Mouse (Mus musculus) embryo, embryonic 10 days (tissue): ENCODE measurements around the gene Tmem132d.
A peak's percentile ranks its signal among the peaks of the same experiment; 100 is the strongest.
"Not testable (repeated sequence)": the region's sequence is repeated elsewhere in the genome, so short reads cannot be mapped to it uniquely, and the experiment has no call there.

Experiments used
- DNase-seq: peaks from one replicate; pipeline ENCODE4 v3.0.0-alpha.2; 2015; ENCODE audit warnings: low spot score

The Tmem132d gene

DNA sequence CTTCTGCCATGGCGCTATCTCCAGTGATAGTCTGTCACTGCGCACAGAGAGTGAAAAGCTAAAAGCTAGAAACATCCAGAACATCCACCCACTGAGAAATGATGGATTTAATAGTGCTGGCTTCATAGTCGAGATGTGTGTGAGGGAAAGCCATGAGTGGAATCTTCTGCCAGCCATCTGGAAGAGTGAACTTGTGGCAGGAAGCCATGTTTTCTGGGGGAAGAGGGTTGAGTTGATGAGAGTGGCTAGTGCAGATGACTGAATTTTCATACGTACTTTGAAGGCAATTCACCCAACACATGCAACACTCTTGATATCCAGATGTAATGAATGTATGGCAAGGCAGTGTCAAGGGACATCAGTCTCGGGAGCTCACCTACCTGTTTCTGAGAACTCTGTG is 342.3 kb downstream of the Tmem132d start:
- DNase-seq: no peak

DNA sequence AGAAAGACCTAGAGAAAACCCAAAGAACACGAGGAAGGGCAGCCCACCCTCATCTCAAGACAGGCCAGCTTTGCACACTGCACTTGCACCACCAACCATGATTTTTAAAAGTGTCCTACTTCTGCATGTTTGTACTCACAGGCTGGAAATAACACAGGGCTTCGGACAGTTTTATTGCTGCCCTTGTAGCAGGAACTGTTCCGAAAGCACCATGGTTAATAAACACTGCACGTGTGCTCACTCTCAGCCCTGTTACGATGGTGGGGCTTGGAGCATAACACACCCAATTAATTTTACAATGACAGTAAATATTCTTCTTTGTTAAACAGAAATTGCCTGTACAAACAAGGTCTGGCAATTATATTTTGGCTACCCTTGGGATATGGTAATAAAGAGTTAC is 357.4 kb downstream of the Tmem132d start:
- DNase-seq: no peak

DNA sequence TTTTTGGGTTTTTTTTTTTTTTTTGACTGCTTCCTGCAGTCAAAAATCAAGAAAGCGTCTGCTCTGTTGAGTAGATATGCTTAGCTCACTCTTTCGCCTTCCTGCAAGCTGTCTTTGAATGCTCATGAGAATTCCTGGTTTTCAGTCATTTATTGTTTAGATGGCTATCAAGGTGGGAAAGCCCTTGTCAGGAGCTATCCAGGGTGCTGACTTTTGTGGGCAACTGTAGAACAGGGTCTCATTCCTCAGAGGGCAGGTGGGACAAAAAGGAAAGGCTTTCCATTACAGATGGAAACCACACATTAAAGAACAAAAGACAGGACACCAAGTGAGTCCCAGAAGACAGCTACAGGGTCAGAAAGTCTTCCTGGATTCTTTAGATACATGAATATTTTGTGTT is 360.3 kb downstream of the Tmem132d start:
- peak; percentile 33 for DNase-seq

DNA sequence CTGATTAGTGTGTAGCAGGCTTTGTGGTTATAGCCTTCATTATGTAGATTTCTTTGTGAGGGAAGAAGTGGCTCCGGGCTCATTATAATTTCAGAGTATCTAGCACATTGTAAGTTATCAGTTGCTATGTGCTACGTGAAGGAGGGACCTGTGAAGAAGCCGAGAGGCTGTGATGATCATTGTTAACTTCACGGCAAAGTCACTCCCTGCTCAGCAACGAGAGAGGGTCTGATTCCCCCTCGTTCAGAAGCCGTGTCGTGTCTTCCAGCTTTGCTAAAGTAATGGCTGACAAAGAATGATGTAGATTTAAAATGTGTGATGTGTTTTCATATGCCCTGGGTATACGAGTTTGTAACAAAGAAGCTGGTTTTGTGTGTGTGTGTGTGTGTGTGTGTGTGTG is 391.1 kb downstream of the Tmem132d start:
- DNase-seq: no peak

DNA sequence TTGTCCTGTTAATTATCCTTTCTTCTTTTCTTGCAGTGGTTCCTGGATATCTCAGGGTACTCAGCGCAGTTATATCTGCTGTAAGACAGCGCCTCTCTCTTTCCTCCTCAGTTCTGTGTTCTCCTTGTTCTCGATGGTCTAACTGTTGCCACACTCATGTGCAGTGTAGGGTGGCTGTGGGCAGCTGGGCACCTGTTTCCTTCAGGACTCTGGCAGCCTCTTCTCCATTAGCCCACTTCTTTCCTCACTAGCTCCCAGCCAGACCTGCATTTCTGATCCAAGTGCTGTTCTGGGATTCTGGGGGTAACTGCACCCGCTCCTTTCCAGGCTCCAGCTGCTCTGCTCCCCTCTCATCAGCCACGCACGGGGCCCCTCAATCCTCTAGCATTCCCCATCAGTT is 392.8 kb downstream of the Tmem132d start:
- no peak for DNase-seq

DNA sequence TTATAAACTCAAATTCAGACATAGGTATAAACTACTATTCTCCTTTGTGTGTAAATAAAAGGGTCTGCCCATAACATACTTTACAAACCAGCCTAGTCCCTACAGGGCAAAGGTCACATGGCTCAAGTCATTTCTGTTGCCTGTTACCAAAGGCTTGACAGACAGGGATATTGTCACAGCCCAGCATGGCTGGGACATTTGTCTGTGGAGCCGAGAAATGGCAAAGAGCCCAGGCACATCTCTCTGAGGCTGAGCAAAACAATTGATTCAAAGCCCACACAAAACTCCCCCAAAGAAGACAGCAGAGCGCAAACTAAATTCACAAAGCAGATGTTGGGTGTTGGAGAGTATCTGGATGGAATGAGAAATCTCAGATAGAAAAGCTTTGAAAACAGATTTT is 405.8 kb downstream of the Tmem132d start:
- peak; percentile 63 for DNase-seq

DNA sequence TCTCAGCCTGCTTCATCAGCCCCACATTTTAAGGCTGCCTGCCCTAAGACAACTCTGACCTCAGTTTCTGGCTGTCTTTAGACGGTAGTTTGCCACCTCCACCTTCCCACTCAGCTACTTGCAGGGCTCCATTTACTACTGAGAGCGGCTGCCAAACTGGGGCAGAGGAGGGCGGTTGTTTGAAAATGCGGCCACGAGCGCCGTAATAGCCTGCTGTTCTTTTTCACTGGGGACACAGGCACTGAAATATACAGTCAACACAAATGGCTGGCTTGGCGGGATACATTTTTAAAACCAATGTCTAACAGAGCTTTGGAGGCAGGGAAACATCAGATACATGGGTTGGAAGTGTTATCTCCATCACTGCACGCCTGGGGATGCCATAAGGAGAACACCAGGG is 428.2 kb downstream of the Tmem132d start:
- no peak for DNase-seq

DNA sequence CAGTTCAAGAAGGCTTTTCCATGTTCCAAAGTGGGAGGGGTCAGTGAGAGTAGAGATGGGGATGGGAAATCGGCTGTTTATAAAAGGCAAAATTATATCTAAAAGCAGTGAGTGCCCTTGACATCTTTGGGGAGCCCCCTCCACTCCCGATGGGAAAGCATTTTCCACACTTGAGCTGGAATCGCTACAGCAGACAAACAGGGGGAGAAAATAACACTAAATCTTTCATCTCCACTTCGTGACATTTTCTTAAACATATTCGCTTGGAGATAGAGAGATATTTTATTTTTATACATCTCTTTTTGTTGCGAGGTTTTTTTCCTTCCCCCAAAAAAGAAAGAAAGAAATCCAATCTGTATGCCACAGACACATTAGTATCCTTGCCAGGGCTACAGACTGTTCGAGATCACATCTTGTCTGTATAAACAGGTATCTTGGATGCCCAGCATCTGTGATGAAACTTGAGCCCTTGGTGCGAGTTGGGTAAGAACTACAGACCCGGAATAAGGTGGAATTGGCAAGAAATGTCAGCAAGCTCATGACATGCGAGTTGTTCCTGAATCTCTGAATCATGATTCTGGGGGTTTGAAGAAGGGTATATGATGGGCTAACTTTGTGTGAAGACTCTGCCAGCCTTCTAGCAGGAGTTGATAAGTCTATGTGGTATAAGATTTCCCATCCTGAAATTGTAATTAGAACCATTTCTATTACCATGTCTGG is 436.2 kb downstream of the Tmem132d start:
- DNase-seq: no peak

DNA sequence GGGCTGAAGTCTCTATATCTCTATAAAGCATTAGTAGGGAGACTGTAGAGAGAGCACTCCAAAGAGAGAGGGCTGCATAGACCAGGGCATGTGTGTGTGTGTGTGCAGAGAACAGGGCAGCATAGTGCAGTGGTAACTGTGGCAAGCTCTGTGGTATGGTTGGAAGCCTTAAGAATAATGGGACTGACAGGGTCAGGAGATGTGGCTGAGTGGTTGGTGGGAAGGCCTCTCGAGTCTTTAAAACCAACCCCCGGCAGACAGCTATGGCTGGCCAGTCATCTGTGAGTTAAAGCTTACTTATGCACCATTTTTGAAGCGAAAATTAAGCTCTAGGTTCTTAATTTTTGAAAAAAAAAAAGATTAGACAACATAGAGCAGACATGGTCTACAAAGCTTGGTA is 439.4 kb downstream of the Tmem132d start:
- DNase-seq: no peak

DNA sequence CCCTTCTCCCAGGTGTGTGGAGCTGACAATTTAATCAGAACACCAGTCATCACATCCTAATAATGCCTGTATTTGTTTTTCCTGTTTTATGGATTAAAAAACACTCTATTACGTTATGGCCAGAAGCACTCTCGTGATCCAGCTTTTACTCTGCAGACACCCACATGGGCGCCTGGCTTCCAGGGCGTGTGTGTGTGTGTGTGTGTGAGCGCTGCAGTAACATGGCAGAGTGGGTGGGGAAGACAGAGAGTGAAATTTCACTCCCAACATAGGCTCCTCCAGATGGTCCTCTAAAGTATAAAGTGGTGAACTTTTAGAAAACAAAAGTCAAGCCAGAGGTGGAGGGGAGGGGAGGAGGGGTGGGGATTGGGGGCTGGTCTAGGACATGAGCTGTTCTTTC is 442.1 kb downstream of the Tmem132d start:
- no peak for DNase-seq

DNA sequence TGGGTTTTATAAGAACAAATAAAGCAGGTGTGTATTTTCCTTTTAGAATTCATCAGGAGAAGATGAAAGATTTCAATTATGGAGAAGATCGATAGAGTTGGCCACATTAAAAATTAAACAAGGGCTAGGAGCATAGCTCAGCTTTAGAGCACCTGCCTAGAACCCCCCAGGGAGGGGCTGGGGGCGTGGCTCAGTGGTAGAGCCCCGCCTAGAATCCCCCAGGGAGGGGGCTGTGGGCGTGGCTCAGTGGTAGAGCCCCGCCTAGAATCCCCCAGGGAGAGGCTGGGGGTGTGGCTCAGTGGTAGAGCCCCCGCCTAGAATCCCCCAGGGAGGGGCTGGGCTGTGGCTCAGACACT is 452.9 kb downstream of the Tmem132d start:
- not testable (repeated sequence) for DNase-seq

DNA sequence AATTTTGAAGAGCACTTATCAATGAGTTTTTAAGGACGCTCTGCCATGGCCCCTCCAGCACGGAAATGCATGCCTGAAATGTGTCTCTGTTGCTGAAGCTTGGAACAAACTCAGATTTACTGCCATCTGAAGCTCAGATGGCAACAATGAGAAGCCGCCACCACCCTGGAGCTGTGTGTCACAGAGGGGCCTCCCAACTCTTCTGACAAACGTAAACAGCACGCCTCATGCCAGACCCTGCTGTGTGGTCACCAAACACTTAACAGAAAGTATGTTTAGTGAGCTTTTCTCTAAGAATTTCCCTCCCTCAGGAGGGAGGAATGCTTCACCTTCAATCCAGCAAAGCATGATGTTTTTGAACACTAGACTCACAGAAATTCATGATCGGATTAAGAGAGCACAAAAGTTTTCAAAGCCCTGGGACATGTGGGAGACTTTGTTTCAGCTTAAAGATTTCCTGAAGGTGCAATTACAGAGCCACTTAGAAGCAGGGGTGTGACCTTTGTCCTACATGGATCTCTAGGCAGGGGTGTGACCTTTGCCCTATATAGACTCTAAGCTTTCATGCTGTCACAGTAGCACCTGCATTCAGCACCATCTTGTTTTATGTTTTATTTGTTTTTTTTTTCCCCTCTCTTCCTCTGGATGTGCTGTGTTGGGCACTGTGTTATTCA is 453.4 kb downstream of the Tmem132d start:
- DNase-seq: peak; percentile 36

DNA sequence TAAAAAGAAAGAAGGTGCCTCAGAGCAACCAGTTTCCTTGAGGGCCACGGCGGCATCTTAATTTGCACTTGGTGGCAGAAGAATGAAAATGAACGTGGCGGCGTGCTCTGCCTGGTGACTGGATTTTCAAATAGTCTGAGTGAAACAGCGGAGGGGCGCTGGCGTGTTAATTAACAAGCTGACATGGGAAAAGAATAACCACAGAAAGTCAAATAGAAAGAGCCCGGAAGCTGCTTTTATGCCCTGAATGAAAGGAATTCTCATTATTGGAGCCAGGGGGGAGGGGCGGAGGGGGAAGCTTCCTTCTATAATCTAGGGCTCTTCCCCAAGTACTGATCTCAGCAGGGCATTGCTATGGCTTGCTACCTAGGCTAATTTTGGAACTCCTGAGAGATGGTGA is 456.2 kb downstream of the Tmem132d start:
- peak; percentile 17 for DNase-seq

DNA sequence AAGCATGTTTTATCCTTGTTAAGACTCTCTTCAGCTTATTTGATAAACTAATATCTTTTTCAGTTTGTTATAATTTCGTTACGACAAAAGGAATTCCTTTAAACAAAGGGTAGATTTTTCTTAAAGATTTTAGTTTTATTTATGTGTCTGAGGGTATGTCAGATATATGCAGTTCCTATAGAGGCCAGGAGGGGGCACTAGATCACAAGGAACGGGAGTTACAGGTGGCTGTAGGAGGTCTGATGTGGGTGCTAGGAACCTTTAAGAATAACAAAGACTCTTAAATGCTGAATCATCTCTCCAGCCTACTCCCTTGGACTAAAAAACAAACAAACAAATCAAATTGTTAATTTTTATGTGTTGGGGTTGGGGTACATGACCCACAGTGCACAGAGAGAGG is 467.2 kb downstream of the Tmem132d start:
- no peak for DNase-seq

DNA sequence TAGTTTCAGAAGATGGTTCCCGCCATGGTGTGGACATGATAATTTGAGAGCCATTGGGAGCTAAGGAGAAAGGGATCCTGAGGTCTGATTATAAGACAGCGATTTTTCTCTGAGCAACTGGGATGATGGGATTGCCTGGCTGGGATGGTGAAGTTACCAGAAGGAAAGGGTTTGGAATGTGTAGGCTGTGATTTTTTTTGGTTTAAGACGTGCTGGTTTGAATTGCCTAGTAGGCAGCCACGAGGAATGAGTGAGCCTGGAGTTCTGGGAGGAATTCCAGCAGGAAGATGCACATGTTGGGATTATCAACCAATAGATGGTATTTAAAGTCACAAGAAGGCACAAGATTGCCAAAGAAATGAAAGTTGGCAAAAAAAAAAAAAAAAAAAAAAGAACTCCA is 470.2 kb downstream of the Tmem132d start:
- DNase-seq: no peak

DNA sequence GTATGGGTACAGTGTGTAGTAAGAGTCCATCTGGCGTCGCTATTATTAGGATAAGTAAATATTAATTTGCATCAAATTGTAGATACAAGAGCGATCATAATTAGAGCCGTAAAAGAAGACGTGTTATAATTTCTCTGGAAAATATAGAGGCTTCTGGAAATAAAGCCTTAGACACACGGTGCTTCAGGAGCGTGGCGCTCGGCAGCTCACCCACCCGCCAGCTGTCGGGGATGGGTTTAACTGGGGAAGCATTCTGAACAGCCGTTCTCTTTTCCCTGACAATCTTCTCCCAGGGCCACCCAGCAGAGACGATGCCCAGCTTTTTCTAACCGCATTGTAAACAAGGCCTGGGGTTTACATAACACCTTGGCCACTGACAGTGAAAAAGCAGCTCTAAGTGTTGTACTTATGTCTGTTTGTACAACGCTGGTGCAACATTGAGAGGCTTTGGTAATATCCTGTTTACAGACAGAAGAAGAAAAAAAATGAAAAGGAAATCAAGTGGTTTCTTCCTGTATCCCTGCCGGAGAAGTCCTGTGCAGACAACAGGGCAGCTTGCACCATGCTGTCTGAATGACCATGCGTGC is 476.3 kb downstream of the Tmem132d start:
- DNase-seq: no peak

DNA sequence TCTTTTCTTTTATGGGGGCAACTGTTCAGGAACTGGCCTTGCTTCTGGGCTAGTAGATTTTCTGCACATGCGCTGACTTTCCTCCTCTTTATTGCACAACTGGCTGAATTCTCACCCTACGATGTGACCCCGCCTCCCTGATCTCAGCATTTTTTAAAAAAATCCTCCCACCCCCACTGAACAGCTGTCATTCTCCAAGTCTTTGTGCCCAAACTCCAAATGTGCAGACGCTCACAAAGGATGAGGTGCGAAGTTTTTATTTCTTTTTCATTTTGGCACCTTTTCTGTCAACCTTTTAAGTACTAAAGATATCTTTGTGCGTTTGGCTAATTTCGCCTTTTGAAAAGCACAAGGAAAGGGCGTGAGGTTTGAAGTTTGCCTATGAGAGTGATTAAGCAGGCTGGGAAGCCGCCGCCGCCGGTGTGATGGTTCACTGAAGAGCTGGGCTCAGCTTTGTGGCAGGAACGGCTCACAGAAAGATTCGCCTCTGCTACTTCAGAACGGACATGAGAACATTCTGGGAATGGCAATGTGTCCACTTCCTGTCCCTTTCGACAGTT is 478.6 kb downstream of the Tmem132d start:
- DNase-seq: no peak

DNA sequence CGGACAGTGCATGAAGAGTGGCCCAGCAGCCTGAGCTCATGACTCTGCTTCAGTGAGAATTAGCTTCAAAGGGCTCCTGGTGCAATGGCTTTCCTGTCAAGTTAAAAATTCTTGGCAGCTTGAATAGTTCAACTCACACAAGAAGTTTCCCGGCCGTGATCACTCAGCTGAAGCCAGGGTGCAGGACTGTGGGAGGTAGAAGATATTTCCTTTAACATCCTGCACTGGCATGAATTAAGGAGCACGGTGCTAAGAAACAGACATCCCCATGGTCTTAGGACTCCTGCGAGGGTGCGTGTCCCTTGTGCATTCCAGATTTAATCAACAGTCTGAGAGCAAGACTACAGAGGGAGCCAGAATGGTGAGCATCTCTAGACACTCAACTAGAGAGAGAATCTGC is 480.1 kb downstream of the Tmem132d start:
- no peak for DNase-seq

DNA sequence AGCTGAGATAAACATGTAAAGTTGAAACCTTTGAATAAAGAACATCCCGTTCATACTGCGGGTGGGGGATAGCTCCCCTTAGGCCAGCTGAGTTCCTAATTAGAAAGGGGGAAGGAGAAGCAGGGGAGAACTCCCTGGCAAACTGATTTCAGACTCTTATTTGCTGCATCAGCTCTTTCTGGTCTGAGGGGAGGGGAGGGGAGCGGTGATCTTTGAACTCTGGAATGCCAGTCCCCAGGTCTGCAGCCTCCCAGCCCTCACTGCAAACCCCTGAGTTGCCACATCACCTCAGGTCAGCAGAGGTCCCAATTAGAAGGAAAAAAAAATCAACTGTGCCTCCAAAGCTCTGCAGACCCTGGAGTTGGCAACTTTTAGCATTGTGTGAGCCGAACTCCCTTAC is 482.3 kb downstream of the Tmem132d start:
- no peak for DNase-seq

DNA sequence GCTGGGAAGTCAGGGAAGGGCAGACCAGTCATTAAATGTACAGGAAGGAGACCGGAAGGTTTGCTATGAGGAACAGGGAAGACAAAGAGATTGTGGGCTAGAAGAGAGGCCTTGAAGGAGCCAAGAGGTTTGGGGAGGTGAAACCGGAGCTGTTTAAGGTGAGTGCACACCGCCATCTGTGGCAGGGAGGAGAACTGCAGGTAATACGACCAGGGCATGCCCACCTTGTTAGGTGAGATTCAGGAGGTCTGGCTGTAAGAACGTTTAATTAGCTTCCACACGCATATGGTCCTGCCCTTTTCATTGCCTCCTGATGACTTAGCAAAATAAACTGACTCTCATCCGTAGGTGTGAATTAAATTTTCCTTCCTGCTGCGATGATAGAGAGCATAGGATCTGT is 485.6 kb downstream of the Tmem132d start:
- DNase-seq: peak; percentile 68

DNA sequence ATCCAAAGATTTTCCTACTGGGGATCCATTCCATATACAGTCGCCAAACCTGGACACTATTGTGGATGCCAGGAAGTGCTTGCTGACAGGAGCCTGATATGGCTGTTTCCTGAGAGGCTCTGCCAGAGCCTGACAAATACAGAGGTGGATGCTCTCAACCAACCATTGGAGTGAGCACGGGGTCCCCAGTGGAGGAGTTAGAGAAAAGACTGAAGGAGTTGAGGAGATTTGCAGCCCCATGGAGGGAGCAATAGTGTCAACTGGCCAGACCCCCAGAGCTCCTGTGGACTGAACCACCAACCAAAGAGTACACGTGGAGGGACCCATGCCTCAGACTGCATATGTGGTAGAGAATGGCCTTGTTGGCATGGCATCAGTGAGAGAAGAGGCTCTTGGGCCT is 490.7 kb downstream of the Tmem132d start:
- DNase-seq: not testable (repeated sequence)

DNA sequence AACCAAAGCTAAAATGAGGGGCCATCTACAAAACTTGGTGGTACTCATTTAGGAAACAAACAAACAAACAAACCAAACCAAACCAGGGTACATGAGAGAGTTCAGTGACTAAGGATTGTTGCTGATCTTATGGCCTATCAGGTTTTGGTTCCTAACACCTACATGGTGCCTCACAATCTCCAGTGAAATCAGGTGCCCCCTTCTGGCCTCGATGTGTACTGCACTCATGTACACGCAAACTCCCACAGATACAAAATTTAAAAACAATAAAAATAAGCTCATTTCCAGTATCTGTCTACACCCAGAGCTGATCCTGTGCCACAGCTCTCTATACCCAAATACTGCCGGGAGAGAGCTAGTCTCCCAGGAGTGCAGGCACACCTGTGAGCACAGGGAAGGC is 495.0 kb downstream of the Tmem132d start:
- no peak for DNase-seq

DNA sequence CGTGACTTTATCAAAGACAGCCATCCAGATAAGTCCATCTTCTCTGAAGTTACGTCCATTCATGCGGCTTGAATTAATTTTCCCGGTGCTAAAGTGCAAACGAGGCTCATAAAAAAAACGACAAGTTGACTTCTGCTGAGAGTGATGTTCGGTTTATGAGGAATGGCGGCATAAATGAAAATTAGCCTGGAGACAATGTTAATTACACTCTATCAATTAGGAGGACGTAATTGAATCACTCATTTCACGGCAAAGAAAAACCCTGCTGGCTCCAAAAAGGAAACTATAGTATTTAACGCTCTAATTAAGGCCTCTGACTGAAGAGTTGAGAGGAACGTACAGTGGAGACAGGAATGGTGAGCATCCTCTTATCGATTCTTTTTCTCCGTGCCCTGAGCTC is 503.2 kb downstream of the Tmem132d start:
- DNase-seq: no peak
